Mouse (Mus musculus) lung, adult 2 months (tissue): ENCODE measurements around the gene Dtnb.

ENCODE experiments used
- CTCF ChIP-seq: fragments of 200-500 bp; IDR thresholded peaks from 2 replicates; pipeline ENCODE4 v1.5.1; 2011; ENCODE audit warnings: mild to moderate bottlenecking, low read length, control low read depth; ENCODE audit not compliant: insufficient read depth
- POLR2A ChIP-seq: fragments of 200-500 bp; IDR thresholded peaks from 2 replicates; pipeline ENCODE4 v1.6.1; 2011; ENCODE audit warnings: low read depth, mild to moderate bottlenecking, control low read depth, low read length, borderline replicate concordance; ENCODE audit errors: extremely low read depth

DNA sequence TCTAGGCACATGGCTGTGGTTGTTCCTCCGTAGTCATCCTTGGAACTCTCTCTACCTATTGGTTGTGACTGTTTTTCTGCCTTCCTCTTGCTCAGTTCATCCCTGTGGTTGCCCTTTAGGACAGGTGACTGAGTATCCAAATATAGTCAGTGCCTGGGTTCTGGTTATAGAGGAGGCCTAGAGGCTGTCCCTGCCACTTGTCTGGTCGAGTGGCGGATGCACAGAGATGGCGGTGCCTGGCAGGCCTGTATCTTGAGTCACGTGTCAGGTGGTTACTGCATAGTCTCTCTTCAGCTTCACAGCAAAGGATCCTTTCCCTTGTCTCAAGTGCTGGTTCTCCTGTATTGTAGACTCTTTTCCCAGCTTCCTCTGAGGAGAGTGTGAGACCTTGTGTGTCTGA lies 255.6 kb downstream of the Dtnb start:
- TF ChIP-seq CTCF (no peak), POLR2A (no peak)
